Mouse (Mus musculus): ENCODE results near the gene Pdxp. TPM values are rescaled to one million over a fixed set of nuclear protein-coding genes. Genes with fewer than 3 reads are reported as not detected.

Gene Pdxp
- polyA plus RNA-seq (2012; rRNA removed; ENCODE audit: low replicate concordance): 3.9 and 4.0 TPM in 2 replicates

DNA sequence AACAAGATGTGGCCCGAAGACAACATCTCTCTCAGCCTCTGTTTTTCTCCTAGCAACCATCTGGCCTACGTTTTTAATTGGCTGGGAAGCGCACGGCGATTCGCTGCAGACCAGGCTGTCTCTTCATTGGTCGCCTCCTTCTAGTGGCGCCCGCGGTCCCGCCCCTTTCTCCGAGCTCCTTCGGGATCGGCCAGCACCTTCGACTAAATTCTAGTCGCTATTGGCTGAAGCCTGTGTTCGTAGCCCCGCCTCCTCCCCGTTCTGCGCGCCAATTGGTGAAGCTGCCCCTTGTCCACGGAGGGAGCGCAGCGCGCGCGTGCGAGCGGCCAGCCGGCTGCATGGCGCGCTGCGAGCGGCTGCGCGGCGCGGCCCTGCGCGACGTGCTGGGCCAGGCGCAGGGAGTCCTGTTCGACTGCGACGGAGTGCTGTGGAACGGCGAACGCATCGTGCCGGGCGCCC, at the start of gene Pdxp:
Pdxp (plus strand) TSS at position 288 of the 459 bp plus-strand sequence.

DNA sequence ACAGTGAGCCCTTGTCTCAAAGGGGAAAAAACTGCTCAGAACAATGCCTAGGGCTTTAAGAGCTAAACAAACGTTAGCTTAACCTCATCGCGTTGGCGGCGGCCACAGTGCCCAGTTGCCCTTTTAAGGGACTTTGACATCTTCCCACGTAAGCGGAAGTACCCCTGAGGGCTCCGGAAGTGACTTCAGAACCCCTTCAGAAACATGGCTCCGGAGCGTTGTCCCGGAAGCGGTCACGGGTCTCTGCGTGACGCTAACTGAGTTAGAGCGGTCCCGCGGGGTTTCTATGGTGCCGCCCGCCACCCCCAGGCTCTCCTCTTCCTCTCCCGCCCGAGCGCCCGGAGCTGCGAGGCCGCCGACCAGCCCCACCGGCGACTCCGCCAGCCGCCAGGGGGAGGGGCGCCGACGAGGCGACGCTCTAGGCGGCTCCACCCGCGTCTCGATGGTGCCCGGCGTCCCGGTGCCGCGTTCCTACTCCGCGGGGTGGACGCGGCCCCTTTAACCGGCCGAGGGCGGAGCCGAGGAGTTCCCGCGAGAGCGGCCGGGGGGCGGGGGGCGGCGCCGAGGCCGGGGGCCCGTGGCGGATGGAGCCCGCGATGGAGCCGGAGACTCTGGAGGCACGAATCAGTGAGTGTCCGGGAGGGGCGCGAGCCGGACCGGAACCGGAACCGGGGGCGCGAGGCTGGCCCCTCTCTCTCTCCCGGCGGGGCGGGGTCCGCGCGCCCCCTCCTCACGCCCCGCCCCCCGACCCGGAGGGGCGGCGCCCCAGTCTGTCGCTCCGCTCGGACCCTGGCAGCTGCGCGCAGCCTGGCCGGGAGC, 36.5 kb upstream of the Pdxp start, which contains the start of gene Gga1:
Gga1 (plus strand) TSS at position 200 of the 819 bp plus-strand sequence.

DNA sequence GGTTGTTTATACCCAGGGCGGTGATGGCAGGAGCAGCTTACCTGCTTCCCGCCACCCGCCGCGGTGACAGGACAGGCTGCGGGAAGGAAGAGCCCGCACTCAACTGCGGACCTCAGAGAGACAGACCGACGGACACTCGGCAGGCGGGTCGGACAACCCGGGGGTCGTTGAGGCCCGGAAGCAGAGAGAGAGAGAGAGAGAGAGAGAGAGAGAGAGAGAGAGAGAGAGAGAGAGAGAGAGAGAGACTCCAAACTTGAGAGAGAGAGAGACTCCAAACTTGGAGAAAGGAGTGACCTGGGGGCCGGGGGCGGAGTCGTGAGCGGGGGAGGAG, 14.3 kb upstream of the Pdxp start, which contains the start of gene Gm49510:
Gm49510 (plus strand) TSS at position 259 of the 331 bp plus-strand sequence.

DNA sequence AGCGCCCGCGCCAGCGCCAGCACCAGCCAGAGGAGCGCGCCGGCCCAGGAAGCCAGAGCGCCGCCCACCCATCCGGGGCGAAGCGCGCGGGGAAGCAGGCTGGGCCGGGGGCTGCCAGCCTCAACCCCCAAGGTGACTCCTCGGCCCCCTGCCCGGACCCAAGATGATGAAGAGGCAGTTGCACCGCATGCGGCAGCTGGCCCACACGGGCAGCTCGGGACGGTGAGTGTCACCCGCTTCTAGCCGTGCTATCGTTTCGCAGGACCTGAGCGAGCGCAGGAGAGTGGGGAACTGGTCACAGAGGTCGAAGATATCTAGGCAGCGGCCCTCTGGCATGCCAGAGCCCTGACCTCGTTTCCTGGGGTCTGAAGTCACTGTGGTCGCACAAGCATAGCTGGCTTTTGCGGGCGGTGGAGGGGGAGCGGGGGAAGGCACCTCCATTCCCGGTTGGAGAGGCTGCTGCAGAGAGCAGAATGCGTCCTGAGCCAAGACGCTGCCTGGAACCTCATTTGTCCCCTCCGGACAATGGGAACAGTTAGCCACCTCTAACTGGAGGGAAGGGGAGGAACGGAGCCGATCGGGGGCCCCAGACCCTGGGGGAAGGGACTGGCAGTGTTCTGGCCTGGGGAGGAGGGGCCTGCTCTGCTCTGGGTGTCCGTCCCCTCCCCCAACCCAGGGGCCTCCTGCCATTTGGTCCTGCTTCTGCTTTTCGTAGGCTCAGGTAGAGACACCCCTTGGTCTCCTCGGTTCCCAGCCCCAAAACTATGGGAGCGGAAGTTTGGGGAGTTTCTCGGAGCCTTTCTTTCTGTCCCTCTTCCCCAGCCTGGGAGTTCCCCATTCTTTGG, 13.8 kb upstream of the Pdxp start, which contains the start of gene Sh3bp1:
Sh3bp1 (plus strand) TSS at position 29 of the 845 bp plus-strand sequence.

DNA sequence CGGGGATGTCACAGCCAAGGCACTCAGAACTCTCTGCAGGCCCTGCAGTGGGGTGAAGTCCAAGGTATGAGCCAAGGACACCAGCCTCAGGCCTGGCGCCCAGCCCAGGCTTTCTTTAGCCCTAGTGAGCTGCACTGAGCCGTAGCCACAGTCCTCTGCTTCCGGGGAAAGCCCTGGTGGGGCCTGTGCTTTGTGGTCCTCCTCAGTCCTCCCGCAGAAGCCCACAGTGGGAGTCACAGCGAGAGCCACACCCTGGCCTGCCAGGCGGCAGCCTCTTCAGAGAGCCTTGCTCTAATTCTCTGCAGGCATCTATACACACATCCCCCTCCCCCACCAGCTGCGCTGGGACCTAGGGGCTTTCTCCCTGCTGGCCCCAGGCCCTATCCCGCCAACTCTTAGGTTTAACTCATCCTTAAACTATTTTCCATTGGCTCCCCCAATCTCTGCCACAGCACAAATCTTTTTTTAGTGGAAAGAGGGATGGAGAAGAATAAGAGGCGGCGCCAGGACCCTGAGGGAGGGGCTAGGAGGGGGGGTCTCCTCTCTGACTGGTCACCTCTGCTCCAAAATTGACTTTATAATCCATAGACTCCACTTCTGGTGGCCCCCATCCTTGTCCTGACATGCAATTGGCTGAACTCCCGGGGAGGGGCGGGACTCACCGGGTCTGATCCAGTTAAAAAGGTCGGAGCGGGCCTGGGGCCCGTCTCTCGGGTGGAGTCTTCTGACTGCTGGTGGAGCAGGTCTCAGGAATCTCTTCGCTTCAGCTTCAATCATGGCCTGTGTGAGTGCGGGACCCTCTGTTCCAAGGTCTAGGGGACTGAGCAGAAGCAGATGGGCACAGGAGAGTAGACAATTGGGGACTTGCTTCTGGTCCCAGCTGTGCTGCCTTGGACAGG, 12.6 kb downstream of the Pdxp start, which contains the start of gene Lgals1:
Lgals1 (plus strand) TSS at position 705 of the 899 bp plus-strand sequence.

DNA sequence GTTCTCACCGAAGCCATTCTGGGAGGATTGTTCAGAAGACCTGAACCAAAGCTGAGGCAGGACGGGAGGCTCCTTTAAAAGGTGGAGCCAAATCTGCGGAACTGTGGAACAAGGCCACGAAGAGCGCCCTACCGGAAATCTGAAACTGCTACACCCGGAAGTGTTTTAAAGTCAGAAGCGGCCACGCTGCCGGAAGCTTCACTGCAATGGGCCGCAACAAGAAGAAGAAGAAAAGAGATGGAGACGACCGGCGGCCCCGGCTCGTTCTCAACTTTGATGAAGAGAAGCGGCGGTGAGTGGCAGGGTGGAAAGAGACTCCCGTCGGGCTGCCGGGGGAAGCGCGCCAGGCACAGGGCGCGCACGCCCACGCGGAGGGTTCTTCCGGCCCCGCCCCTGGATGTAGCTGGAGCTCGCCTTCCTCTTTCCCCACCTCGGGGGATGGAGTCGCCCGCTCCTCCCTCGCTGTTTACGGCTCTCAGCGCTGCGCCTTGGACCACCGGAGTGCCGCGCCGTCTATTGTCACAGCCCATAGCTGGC, 21.1 kb downstream of the Pdxp start, which contains the start of gene Nol12:
Nol12 (plus strand) TSS at position 150 of the 537 bp plus-strand sequence.

DNA sequence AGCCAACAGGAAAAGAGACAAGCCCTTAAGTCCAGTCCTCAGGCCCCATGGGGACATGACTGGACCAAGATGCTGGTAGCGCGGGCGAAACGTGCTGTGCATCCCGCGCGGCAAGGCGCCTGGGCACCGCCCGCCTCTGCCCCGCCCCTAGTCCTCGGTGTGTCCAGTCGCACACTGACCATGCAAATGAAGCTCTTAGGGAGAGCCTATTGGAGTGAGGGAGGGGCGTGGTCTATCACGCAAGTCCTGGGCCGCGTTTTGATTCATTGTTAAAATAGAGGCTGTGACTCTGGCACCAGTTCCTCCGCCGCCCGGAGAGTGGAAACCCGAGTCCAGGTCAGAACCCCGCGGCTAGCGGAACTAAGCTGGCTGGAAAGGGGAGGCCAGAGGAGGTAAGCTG, 33.9 kb downstream of the Pdxp start, which contains the start of gene Triobp:
Triobp (plus strand) TSS at position 68 of the 400 bp plus-strand sequence.

Other genes starting within 250 kb of the Pdxp start
- 0.11 and 0.25 TPM in 2 replicates for gene Elfn2, start 195.1 kb upstream of the Pdxp start, polyA plus RNA-seq (2012; rRNA removed; ENCODE audit: low replicate concordance)
- gene Mfng, start 140.4 kb upstream of the Pdxp start, polyA plus RNA-seq (2012; rRNA removed; ENCODE audit: low replicate concordance): 5.8 and 9.9 TPM in 2 replicates
- 19.8 and 24.8 TPM in 2 replicates for gene Card10, start 110.9 kb upstream of the Pdxp start, polyA plus RNA-seq (2012; rRNA removed; ENCODE audit: low replicate concordance)
- 22.7 and 43.2 TPM in 2 replicates for gene Cdc42ep1, start 71.3 kb upstream of the Pdxp start, polyA plus RNA-seq (2012; rRNA removed; ENCODE audit: low replicate concordance)
- 1,850 and 2,238 TPM in 2 replicates for gene Lgals2, start 58.4 kb upstream of the Pdxp start, polyA plus RNA-seq (2012; rRNA removed; ENCODE audit: low replicate concordance)
- gene Gga1, start 36.7 kb upstream of the Pdxp start, polyA plus RNA-seq (2012; rRNA removed; ENCODE audit: low replicate concordance): 106 and 145 TPM in 2 replicates
- gene Gm49510, start 14.3 kb upstream of the Pdxp start, polyA plus RNA-seq (2012; rRNA removed; ENCODE audit: low replicate concordance): 0.12 and 0.13 TPM in 2 replicates
- gene Sh3bp1, start 14.2 kb upstream of the Pdxp start, polyA plus RNA-seq (2012; rRNA removed; ENCODE audit: low replicate concordance): 58.0 and 64.8 TPM in 2 replicates
- 75.9 and 89.4 TPM in 2 replicates for gene Lgals1, start 12.8 kb downstream of the Pdxp start, polyA plus RNA-seq (2012; rRNA removed; ENCODE audit: low replicate concordance)
- gene Nol12, start 21.0 kb downstream of the Pdxp start, polyA plus RNA-seq (2012; rRNA removed; ENCODE audit: low replicate concordance): 11.1 and 12.5 TPM in 2 replicates
- 49.7 and 55.3 TPM in 2 replicates for gene Triobp, start 33.8 kb downstream of the Pdxp start, polyA plus RNA-seq (2012; rRNA removed; ENCODE audit: low replicate concordance)
- 146 and 201 TPM in 2 replicates for gene H1f0, start 114.5 kb downstream of the Pdxp start, polyA plus RNA-seq (2012; rRNA removed; ENCODE audit: low replicate concordance)
- gene Galr3, start 128.0 kb downstream of the Pdxp start, polyA plus RNA-seq (2012; rRNA removed; ENCODE audit: low replicate concordance): 8.1 and 19.3 TPM in 2 replicates
- 138 and 175 TPM in 2 replicates for gene Ankrd54, start 149.0 kb downstream of the Pdxp start, polyA plus RNA-seq (2012; rRNA removed; ENCODE audit: low replicate concordance)
- 66.9 and 77.4 TPM in 2 replicates for gene Eif3l, start 161.3 kb downstream of the Pdxp start, polyA plus RNA-seq (2012; rRNA removed; ENCODE audit: low replicate concordance)
- gene Micall1, start 195.0 kb downstream of the Pdxp start, polyA plus RNA-seq (2012; rRNA removed; ENCODE audit: low replicate concordance): 19.0 and 20.5 TPM in 2 replicates
- 39.5 and 50.7 TPM in 2 replicates for gene Polr2f, start 227.1 kb downstream of the Pdxp start, polyA plus RNA-seq (2012; rRNA removed; ENCODE audit: low replicate concordance)
- 0.91 and 1.4 TPM in 2 replicates for gene 1700088E04Rik, start 227.3 kb downstream of the Pdxp start, polyA plus RNA-seq (2012; rRNA removed; ENCODE audit: low replicate concordance)

Data from duodenum, adult 2 months (tissue).